Mouse (Mus musculus) 3134 (cell line): ENCODE results near the gene Nrxn3.

Source experiments
- DNase-seq: peaks from one replicate; pipeline ENCODE4 v3.0.0-alpha.2; 2011; ENCODE audit warnings: low spot score; ENCODE audit not compliant: insufficient read length; ENCODE audit errors: extremely low read depth

The Nrxn3 gene

GRCm38 (mm10) chr12:89653211-89653610 is 930.5 kb downstream of the Nrxn3 start:
- no peak for DNase-seq

DNA sequence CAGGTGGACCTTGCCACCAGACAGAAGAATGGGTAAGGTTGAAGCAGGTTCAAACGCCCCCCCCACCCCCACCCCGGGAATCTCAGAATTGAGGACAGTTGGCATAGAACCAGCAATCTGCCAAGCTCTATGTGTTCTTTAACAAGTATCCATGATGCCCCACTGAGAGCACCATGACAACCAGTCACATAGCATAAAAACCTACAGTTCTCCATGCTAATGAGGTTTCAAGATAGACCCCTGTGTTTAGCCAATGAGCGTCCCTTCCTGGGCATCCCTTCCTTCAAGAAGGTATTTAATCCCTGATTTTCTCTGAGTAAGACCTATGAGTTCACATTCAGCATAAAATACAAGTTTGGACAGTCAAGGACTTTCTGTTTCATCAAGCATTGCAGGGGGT is 938.5 kb downstream of the Nrxn3 start:
- no peak for DNase-seq

GRCm38 (mm10) chr12:89668856-89669255 is 946.2 kb downstream of the Nrxn3 start:
- DNase-seq = no peak

- no peak for DNase-seq
These were observed 950.1 kb downstream of the Nrxn3 start for GRCm38 (mm10) chr12:89672819-89673218.

GRCm38 (mm10) chr12:89685633-89686032 is 963.0 kb downstream of the Nrxn3 start:
- DNase-seq = no peak

DNA sequence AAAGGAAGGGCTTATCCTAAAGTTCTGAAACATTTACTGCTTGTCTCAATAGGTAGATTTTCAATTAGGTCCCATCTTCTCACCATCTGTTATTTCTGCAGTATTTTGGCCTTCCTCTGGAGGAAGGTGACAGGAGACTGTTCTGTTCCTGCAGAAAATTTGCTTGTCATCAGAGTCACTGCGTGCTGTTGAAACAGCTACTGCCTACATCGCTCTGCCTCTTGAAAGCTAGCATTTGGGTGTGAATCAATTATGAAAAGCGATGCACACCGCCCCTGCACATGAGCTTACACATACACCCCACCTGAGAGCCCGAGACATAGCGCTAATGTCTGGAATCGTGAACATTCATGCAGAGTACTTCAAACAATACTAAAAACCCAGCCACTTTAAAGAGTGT is 966.4 kb downstream of the Nrxn3 start:
- DNase-seq = no peak

GRCm38 (mm10) chr12:89699469-89699868 is 976.8 kb downstream of the Nrxn3 start:
- no peak for DNase-seq

GRCm38 (mm10) chr12:89700937-89701458 is 978.3 kb downstream of the Nrxn3 start:
- no peak for DNase-seq

GRCm38 (mm10) chr12:89702931-89703330 is 980.3 kb downstream of the Nrxn3 start:
- DNase-seq = no peak

DNA sequence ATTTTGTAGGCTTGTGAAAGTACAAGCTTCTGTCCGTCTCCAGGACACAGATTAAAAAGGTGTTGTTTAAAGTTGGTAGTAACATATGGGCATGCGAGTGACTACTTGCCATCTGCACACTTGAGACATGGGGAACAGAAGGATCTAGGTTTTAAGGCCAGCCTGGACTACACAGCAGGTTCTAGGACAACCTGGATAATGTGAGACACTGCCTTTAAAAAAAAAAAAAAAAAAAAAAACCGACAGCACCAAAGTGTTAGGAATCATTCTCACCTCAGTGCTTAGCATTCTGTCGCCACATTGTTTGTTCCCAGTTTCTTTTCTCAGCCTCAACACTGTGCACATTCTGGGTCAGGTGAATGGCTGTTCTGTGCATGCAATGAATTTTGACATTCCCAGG is 985.2 kb downstream of the Nrxn3 start:
- no peak for DNase-seq

GRCm38 (mm10) chr12:89710459-89710858 is 987.8 kb downstream of the Nrxn3 start:
- no peak for DNase-seq

DNA sequence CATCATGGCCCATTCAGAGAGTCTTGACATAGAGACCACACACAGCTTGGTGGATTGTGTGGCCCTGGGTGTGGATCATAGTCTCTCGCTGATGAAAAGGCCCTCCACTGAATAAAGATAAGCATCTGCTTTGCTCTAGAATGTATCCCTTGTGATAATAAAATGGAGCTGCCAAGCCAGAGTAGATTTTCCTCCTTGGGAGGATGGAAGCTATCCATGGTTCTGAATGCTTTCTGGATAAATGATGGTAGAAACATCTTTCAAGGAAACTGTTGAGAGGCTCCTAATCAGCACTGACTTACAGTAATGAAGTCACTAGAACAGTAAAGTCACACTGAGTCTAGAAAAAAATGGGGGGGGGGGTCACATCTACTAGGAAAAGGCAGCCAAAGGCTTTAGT is 989.1 kb downstream of the Nrxn3 start:
- DNase-seq = no peak

DNA sequence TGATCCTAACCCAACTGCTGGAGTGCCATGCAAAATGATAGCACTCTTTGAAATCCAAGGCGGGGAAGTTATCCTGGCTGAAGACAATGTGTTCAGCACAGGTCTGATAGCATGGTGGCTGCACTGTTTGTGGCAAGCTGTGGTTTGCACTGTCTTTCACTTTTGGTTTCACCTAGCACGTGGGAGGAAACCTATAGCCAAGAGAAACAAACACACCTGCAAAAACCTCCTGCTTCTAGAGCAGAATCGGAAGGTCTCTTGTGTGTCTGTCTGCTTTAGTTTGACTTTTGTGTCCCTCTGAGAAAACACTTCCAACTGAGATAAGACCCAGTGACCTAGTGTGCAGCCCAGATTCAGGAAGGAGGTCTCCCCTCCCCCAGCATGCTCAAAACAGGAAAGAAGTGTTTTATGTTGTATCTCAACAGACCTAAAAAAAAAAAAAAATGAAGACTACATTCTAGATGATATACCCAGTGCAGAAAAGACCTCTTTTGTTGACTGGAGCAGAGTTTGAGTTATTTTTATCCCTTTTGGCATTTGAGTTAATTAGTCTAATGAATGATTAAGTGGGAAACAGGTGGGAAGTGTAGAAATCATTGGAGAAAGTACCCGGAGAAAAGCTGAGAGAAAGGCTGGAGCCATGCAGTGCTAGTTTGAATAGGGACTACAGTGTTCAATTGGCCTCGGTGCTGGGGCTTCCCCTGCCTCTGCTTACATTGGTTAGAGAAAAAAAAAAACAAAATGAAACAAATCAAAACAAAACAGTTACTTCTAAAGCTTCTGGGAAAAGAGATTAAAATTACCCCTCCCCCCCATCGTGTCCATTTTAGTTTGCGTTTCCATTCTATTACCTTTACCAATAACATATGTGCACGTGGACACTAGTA is 996.8 kb downstream of the Nrxn3 start:
- DNase-seq = no peak

GRCm38 (mm10) chr12:89720945-89721344 is 998.3 kb downstream of the Nrxn3 start:
- no peak for DNase-seq

GRCm38 (mm10) chr12:89722462-89722861 is 999.8 kb downstream of the Nrxn3 start:
- no peak for DNase-seq

DNA sequence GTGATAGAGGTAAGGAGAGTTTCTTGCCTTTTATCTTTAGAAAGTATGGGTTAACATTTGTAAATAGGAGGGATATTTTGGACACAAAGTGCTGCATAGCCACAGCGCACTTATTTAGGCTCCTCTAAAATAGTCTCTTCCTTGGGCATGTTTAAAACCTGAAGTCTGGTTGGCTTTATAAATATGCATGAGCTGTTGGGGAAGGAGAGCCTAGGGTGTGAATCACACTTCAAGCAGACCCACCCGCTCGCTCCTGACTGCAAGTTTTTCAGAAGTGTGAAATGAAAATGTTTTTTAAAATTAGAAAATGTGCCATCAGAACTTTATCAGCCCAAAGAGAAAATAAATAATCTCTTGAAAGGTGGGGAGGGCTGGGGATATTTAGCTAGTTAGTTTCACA is 1001.4 kb downstream of the Nrxn3 start:
- no peak for DNase-seq

GRCm38 (mm10) chr12:89742326-89742725 is 1019.6 kb downstream of the Nrxn3 start:
- no peak for DNase-seq

GRCm38 (mm10) chr12:89742796-89743195 is 1020.1 kb downstream of the Nrxn3 start:
- DNase-seq = no peak

DNA sequence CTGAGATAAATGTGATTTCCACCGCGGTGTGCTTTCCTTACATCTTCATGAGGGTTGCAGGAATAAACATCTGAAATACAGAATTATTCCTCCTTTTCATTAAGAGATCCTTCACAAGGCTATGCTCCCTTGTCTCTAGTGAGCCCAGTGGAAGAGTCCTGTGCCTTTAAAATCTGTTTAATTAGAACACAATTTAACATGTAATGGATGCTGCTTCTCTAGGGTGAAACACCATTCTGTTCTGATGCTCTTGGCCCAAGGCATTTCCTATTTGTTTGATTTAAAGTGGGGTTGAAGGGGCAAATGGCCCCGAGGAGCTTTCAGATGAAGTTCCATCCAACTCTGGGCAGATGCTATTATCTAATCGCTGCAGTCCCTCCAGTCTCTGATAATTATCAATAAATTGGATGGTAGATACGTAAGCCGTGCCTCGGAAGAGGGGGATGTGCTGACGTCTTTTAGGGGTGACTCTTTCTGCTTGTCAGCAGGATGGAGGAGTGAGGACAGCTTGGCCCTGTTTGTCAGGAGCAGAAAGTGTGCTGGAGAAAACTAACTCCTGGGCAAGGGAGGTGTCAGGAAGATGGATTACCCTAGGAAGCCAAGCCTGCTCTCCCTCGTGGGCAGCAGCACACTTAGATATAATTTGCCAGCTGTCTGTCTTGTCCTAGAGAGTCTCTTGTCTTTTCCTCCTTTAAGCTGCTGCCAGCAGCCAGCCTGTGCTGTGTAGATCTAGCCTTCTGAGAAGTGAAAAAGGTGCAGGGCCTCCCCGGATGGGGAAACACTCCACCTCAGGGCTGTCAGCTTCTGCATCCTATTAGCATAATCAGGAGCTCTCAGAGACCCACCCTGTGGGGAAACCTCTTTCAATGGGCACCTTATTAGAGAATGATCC is 1041.8 kb downstream of the Nrxn3 start:
- DNase-seq = no peak

- DNase-seq = no peak
These were observed 1042.5 kb downstream of the Nrxn3 start for GRCm38 (mm10) chr12:89765179-89765578.

- DNase-seq = no peak
These were observed 1066.1 kb downstream of the Nrxn3 start for GRCm38 (mm10) chr12:89788794-89789193.
